Mouse (Mus musculus) kidney, adult 9 months (tissue): ENCODE results near the gene Lgi1.
A peak's percentile ranks its signal among the peaks of the same experiment; 100 is the strongest.

Experiments used
- DNase-seq: peaks from one replicate; pipeline ENCODE4 v3.0.0; 2022

The Lgi1 gene

GRCm38 (mm10) chr19:38263829-38264504 lies 369 bp upstream of the Lgi1 start:
- peak; percentile 9 for DNase-seq

GRCm38 (mm10) chr19:38265767-38266166 lies 1.4 kb downstream of the Lgi1 start:
- no peak for DNase-seq

- no peak for DNase-seq
Measured at GRCm38 (mm10) chr19:38267469-38267868, 3.1 kb downstream of the Lgi1 start.

- DNase-seq, result no peak
Measured at GRCm38 (mm10) chr19:38271071-38271470, 6.7 kb downstream of the Lgi1 start.

GRCm38 (mm10) chr19:38273820-38274219 lies 9.5 kb downstream of the Lgi1 start:
- no peak for DNase-seq

GRCm38 (mm10) chr19:38274747-38275421 lies 10.5 kb downstream of the Lgi1 start:
- no peak for DNase-seq

- no peak for DNase-seq
Measured at GRCm38 (mm10) chr19:38276226-38276625, 11.9 kb downstream of the Lgi1 start.

- DNase-seq, result no peak
Measured at GRCm38 (mm10) chr19:38280242-38280641, 15.9 kb downstream of the Lgi1 start.

- no peak for DNase-seq
Measured at GRCm38 (mm10) chr19:38282407-38282806, 18.1 kb downstream of the Lgi1 start.

- no peak for DNase-seq
Measured at GRCm38 (mm10) chr19:38288556-38288955, 24.2 kb downstream of the Lgi1 start.

- no peak for DNase-seq
Measured at GRCm38 (mm10) chr19:38291432-38291831, 27.1 kb downstream of the Lgi1 start.

- no peak for DNase-seq
Measured at GRCm38 (mm10) chr19:38298018-38298626, 33.8 kb downstream of the Lgi1 start.

GRCm38 (mm10) chr19:38308116-38308515 lies 43.8 kb downstream of the Lgi1 start:
- DNase-seq, result no peak

GRCm38 (mm10) chr19:38315099-38315498 lies 50.8 kb downstream of the Lgi1 start:
- no peak for DNase-seq

GRCm38 (mm10) chr19:38316602-38317313 lies 52.4 kb downstream of the Lgi1 start:
- DNase-seq, result no peak

- no peak for DNase-seq
Measured at GRCm38 (mm10) chr19:38318308-38318707, 54.0 kb downstream of the Lgi1 start.

GRCm38 (mm10) chr19:38319168-38319567 lies 54.8 kb downstream of the Lgi1 start:
- DNase-seq, result no peak

- no peak for DNase-seq
Measured at GRCm38 (mm10) chr19:38320651-38321188, 56.4 kb downstream of the Lgi1 start.

GRCm38 (mm10) chr19:38323726-38324125 lies 59.4 kb downstream of the Lgi1 start:
- DNase-seq, result no peak

GRCm38 (mm10) chr19:38324147-38325028 lies 60.1 kb downstream of the Lgi1 start:
- no peak for DNase-seq

GRCm38 (mm10) chr19:38325029-38325398 lies 60.7 kb downstream of the Lgi1 start:
- DNase-seq, result no peak

- DNase-seq, result no peak
Measured at GRCm38 (mm10) chr19:38325854-38326253, 61.5 kb downstream of the Lgi1 start.
